Mouse (Mus musculus): ENCODE data around the gene Csnk1g1.

Csnk1g1 gene

DNA sequence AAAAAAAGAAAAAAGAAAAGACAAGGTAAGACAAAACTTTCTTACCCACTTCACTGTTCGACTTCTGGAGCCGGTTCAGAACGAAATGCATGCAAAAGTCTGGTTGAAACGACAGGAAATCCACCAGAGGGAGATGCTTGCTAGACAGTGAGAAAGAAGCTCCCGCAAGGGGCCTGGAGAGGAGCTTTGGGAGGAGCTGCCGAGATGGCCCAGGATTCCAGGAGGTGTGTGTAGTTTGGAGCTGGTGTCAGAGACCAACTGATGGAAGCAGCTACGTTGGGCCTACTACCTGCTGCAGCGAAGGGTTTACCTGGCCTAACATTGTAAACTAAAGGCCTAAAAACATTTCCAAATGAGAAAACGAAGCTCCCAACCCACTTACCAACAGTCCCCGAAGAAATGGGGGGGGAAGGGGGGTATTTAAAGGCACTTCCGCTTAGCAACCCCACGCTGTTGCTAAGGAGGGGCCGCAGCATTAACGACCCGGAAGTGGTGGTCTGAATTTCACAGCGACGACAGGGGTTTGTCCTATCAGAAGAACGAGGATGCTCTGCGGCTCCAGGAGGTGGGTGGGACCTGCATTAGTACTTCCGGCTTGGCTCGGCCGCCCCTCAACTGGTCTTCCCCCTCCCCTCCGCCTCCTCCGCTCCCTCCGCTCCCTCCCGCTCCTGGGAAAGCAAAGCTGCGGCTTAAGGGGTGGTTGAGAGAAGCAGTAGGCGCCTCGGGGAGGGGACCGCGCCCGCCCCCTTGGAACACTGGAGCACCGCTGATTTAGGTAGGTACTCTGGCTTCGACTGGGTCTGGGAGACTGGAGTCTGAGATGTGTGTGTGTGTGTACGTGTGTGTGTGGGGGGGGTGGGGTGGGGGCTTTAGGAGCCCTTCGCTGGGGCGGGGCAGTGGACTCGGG lies at the start of gene Csnk1g1, which contains the start of gene Trip4:
Gene Csnk1g1, plus strand, starts transcription at position 531 of the 907 bp plus-strand sequence.
Gene Trip4, minus strand, starts transcription at position 401 of the 907 bp plus-strand sequence.
- peak; percentile 96 for DNase-seq (ENCODE audit: low read depth, low spot score)

DNA sequence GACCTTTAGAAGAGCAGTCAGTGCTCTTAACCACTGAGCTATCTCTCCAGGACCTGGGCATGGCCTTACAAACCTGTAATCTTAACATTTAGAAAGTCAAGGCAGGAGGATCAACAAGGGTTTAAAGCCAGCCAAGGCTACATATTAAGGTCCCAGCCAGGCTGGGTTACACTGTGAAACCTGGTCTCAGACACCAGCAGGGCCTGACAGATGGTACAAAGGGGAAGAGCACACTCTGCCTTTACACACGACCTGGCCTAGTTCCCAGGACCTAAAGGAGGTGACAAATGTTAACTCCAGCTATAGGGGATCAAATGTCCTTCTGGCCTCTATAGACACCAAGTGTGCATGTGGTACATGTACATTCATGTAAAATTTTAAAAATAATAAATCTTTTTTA lies 49.1 kb upstream of the Csnk1g1 start:
- DNase-seq (ENCODE audit: low read depth, low spot score): no peak

DNA sequence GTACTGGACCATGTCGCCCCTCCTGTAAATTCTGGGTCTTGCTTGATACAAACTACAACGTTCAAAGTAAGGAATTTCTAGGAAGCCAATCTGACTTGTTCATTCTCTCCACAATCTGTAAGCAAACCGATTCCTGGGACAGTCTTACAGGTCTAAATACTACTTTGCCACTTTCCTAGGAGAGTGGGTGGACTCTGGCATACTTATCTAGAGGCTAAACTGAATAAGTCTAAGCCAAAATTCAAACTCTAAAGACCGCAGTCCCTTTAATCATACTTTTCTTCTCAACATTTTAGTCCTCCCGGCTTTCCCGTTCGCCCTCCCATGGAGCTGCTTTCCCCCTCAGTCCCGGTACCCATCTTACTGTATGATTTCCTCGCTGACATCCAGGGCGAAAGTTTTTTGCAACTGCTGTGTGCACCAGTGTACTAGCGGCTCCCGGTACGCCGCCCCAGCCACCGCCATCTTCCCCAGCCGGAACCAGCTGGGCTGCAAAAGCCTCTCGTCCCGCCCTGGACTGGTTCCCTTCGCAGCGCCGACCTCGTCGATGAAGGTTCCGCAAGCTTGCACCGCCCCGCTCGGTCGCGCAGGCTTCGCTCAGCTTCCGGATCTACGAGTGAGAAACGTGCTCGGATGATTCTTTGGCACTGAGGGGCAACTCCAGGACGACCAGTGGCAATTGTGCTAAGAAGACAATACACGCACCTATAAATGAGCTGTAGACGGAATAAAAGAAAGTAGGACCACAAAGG lies 24.0 kb upstream of the Csnk1g1 start:
- peak; percentile 93 for DNase-seq (ENCODE audit: low read depth, low spot score)

DNA sequence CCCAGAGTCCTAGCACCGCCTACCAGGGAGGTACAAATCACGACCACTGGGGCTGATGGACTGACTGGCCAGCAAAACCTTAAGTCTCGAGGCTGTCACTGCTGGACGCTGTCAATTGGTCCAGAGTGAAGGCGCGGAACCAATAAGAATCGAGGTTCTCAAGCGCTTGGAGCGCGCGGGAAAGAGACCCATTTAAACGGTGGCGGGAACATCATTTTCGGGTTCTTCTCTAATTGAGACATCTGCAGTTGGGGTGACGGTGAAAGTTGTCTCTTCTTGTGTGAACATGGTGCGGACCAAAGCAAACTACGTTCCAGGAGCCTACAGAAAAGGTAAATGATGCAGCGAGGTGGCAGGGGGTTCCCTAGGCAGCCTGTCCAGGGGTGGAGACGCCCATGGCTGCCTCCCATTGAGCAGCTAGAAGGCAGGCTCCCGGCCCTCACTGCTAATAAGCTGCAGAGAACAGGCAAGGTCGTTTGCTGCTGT lies 18.5 kb upstream of the Csnk1g1 start, which contains the start of gene Pclaf:
Gene Pclaf, plus strand, starts transcription at position 95 of the 486 bp plus-strand sequence.
- peak; percentile 81 for DNase-seq (ENCODE audit: low read depth, low spot score)

DNA sequence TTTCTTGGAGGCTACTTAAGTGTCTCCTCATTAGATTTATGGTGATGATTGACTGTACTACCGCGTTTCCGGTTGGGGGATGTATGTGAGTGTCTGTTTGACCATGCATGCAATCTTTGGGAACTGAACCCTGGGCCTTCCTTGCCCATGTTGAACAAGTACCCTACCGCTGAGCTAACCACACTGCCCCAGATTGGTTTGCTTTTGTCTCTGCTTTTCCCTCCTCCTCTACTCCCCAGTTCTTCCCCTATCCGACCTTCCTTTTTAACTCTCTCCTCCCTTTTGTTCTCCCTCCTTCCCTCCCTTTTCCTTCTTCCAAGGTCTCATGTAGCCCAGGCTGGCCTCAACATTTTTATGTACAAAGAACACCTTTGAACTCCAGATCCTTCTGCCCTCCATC lies 17.6 kb upstream of the Csnk1g1 start:
- no peak for DNase-seq (ENCODE audit: low read depth, low spot score)

DNA sequence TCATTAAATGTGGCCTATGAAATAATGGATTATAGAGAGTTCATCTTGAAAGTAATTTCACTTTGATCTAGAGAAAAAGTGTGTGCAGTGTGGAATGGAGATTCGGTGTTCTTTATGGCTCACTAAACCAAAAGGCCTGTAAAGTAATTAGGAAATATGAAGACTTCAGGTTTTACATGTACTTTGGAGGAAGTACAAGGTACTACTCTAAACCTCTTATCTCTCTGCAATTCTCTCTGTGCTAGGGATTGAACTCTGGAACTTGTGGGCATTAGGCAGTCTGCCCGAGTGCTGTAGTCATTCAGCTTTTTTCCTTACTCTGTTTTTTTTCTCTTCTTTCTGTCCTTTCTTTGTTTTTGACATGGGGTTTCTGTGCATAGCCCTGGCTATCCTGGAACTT lies 11.7 kb upstream of the Csnk1g1 start:
- no peak for DNase-seq (ENCODE audit: low read depth, low spot score)

DNA sequence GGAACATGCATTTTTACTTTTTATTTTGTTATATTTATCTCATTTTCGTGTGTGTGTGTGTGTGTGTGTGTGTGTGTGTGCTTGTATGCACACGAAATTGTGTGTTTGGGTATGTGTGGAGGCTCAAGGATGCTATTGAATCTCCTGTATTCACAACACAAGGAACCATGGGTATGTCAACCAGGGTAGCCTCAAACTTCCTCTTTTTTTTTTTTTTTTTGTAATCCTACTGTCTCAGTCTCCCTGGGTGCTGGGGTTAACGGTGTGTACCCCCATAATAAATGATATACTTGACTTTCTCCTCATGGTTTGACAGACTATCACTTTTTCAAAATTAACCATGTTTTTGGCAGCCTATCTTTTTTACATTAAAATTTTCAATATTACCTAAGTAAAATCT lies 5.8 kb upstream of the Csnk1g1 start:
- no peak for DNase-seq (ENCODE audit: low read depth, low spot score)

DNA sequence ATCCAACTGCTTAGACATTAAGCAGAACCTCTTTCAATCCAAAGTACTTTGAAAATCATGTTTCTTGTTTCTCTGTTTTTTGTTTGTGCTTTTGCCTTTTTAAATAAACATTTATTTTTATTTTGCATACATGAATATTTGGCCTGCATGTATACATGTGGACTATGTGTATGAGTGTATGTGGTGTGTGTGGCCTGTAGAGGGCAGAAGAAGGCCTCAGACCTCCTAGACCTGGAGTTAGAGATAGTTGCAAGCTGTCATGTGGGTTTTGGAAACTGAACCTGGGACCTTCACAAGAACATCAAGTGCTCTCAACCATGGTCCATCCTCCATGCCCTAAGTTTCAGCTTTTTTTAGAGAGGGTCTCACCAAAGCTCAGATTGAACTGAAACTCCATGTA lies 5.3 kb upstream of the Csnk1g1 start:
- peak; percentile 36 for DNase-seq (ENCODE audit: low read depth, low spot score)

DNA sequence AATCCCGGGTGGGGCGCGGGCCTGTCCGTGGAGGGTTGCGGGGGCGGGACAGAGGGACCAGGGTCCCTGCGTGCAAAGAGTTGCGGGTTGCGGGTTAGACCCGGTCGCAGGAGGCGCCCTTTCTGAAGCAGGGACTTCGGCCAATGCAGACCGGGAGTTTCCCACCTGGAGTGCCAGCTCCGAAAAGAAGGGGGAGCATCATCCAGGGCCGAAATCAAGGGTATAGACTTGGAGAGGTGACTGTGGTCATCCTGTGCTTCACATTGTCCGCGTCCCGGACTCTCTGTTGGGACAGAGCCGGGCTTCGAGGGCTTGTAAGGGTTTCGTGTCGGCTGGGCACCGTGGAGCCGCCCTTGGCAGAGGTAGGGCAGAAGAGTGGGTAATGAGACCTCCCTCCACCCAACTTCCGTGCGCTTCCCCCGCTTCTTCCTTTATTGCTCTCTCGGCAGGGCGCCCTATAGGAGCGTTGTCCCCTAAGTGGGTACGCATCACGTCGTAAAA lies 627 bp downstream of the Csnk1g1 start:
- DNase-seq (ENCODE audit: low read depth, low spot score): peak; percentile 64

DNA sequence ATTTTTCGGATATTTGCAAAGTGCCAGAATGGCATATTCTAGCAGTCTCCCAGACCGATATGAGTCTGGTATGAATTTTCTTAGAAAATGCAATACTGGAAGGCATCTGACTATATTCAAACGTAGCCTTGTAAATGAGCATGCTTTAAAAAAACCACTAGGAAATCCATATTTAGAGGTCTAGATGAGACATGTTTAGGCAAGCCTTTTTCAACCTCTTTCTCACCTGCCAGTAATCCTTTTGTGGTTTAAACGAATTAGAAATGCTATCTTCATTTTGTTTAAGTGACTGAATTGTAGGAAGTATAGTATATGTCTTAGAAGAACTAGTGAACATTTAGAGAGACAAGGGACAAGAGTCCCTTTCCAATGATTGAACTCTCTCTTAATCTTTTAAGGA lies 1.1 kb downstream of the Csnk1g1 start:
- no peak for DNase-seq (ENCODE audit: low read depth, low spot score)

DNA sequence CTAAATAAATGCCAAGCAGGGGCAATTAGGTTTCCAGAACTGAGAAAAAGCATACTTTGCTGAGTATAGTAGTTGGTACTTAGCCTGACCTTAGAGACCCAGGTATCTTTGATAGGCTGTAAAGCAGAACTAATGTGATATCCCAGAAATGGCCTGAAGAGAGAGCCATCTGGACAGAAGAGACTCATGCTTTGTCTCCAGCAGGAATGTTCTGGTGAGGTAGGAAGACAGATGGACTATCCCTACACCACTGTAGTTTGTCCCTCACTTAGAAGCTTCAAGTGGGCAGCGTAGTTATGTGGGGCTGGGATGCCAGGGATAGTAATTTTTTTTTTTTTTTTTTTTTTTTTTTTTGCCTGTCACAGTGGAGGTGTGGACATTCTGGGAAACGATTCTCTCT lies 5.3 kb downstream of the Csnk1g1 start:
- DNase-seq (ENCODE audit: low read depth, low spot score): no peak

DNA sequence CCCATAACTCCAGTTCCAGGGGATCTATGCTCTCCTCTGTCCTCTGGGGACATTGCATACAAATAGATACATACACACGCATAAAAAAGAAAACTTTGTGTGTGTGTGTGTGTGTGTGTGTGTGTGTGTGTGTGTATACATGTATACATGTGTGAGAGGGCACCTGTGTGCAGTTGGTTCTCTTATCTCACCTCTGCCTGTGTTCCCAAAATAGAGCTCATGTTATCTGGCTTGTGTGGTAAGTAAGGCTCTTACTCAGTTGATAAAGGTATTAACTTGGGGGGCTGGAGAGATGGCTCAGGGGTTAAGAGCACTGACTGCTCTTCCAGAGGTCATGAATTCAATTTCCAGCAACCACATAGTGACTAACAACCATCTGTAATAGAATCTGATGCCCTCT lies 8.3 kb downstream of the Csnk1g1 start:
- no peak for DNase-seq (ENCODE audit: low read depth, low spot score)

DNA sequence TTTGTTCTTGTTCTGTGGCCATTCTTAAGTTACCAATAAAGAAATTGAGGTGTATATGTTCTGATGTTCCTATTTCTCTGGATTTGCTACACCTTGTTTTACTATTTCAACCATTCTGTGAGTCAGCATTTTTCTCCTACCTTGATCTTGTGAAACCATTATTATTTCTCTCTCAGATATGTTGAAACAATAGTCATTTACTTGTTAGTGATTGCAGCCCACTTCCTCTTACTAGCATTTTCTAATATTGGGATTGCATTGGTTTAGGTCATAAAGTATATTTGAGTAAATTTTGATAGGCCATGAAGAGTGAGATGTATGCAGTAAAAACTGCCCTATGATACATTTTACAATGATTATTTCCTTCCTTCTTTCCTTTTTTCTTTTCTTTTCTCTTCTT lies 19.7 kb downstream of the Csnk1g1 start:
- DNase-seq (ENCODE audit: low read depth, low spot score): no peak

DNA sequence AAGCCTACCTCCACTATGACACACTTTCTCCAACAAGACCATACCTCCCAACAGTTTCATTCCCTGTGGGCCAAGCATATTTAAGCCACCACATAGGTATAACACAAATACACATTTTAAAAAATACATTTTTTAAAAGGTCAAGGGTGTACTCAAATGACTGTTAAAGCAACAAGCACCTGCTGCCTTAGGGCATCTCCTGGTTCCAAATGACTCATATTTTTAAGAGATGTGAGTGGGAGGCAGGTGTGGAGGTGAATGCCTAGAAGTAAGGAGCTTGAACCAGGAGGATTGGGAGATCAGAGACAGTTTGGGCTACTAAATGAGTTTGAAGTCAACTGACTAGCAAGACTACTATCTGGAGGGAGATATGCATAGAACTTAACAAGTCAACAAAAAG lies 21.1 kb downstream of the Csnk1g1 start:
- DNase-seq (ENCODE audit: low read depth, low spot score): no peak

DNA sequence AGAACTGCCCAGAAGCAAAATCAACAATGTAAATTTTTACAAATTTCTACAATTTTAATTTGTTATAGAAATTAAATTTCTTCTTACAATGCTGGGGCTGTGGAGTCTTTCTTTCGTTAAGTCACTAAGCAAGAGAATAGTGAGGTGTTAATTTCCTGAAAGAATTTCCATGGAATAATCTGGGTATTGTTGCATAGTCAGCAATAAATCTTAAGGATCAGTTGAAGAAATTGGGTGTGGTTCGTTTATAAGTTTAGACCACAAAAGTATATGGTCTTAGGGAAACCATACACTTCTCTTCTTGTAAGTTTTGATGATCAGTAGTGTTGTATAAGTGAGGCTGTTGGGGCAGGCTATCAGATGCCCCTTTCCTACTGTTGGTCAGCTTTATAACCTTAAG lies 28.8 kb downstream of the Csnk1g1 start:
- no peak for DNase-seq (ENCODE audit: low read depth, low spot score)

DNA sequence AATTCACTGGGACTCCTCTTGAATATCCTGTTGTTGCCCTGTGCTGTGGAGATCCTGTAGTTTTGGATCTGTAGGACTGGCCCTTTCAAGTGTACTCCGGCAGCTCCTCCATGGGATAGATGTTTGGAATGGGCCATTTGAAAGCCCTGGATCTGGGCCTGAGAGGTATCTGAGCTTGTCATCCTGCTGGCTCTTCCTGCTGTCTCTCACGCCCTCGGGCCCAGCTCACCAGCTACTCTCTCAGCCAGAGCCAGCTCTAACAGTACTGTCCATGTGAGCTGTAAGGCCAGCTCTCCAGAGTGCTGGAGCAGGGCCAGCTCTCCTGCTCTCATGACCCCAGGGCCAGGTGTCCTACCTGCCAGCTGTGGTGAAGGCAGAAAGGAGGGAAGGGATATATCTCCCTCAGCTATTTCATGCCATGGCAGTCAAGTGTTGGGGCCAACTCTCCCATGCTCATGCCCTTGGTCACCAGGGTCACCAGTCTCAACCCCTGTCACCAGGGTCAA lies 42.4 kb downstream of the Csnk1g1 start:
- no peak for DNase-seq (ENCODE audit: low read depth, low spot score)

DNA sequence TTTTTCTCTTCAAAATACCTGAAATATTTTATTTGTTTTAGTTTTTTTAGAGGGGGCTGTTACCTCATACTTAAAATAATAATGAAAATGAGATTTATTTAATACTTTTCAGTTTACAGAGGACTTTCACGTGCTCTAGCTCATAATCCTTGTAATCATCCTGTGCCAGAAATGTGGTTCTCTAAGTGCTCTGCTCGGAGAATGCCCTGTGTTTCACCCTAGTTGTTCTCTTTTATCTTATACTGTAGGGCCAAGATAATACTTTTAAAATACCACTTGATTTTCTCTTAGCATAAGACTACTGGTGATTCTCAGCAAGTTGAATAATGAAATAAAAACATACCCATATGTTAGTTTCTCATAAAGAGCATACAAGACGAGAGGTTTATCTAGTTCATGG lies 61.3 kb downstream of the Csnk1g1 start:
- DNase-seq (ENCODE audit: low read depth, low spot score): no peak

DNA sequence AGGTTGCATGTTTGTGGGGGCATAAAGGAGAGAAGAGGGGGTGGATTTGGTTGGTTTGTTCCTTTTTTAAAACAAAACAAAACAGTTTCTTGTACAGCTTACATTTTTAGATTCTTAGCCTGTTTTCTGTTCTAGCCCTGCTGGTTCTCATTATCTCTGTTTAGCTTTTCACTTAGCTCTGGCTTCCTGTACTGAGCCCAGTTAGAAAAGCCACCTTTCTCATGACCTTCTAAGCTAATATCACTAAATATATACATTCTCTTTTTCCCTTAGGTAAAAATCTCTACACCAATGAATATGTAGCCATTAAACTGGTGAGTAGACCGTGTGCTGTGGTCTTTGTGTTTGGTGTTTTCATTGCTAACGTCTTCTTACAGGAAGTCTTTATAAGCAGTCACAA lies 64.5 kb downstream of the Csnk1g1 start:
- no peak for DNase-seq (ENCODE audit: low read depth, low spot score)

DNA sequence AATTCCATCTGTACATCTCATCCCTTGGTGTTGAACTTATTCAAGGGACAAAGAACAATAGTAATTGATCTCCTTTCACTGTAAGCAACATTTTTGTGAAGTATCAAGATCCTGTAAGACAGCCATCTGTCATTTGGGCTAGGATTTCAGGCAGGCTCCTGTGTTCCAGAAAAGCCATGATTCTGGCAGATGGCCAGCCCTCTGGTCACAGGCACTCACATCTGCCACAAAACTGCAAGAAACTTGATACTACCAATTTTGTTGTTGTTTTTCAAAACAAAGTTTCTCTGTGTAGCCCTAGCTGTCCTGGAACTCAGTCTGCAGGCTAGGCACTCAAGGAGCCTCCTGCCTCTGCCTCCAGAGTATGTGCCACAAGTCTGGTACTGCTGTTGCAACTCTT lies 67.2 kb downstream of the Csnk1g1 start:
- no peak for DNase-seq (ENCODE audit: low read depth, low spot score)

DNA sequence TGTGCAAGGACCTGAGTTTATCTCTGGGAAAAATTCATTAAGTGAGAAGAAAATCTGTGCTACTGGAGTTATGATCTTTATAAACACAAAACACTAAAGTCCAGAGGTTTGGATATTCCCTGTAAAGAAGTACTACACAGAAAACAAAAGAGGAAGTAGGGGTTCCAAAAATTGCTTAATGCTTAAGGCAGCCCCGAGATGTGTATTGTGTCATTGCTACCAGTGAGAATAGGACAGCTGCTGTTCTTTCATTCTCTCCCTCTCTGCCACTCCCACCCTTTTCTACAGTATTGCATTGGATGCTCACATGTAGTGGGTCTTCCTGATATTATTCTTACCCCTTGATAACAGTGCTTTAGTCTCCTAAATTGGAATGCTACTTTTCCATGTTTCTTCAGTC lies 74.1 kb downstream of the Csnk1g1 start:
- DNase-seq (ENCODE audit: low read depth, low spot score): no peak

DNA sequence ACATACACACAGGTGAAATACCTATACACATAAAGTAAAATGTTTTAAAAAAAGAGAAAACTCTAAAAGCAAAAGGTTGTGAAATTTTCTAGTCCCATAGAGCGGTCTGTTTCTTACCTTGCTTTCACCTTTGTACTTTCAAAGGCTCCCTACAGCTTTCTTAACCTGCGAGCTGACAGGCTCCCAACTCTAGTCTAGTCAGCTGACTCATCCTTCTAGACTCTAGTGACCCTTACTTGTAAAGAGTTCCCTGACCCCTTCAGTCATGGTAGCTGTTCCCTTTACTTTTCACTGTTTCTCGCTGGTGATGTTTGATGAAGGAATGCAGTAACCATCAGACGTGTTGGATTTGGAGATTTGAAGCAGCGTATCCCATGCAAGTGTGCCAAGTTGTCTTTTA lies 78.3 kb downstream of the Csnk1g1 start:
- no peak for DNase-seq (ENCODE audit: low read depth, low spot score)
